Mouse (Mus musculus): ENCODE measurements around the gene Aaed1. TPM values are rescaled to one million over a fixed set of nuclear protein-coding genes. Genes with fewer than 3 reads are reported as not detected.

Aaed1 gene
- polyA plus RNA-seq, 1 experiment from 2014 or later, result 19.2 TPM

Other genes starting within 250 kb of the Aaed1 start
- 0.51 TPM in 1 of 2 replicates, not detected in the other for gene Hsd17b3, start 223.5 kb downstream of the Aaed1 start, polyA plus RNA-seq (2016; fragmentation: Nextera tagmentation; extraction: Ambion mirVana)
- gene Slc35d2, start 183.3 kb downstream of the Aaed1 start, polyA plus RNA-seq (2016; fragmentation: Nextera tagmentation; extraction: Ambion mirVana), result 1.7 and 4.0 TPM in 2 replicates
- 20.7 and 22.6 TPM in 2 replicates for gene Zfp367, start 159.5 kb downstream of the Aaed1 start, polyA plus RNA-seq (2016; fragmentation: Nextera tagmentation; extraction: Ambion mirVana)
- 26.8 and 28.4 TPM in 2 replicates for gene Habp4, start 150.9 kb downstream of the Aaed1 start, polyA plus RNA-seq (2016; fragmentation: Nextera tagmentation; extraction: Ambion mirVana)
- gene Cdc14b, start 37.4 kb downstream of the Aaed1 start, polyA plus RNA-seq (2016; fragmentation: Nextera tagmentation; extraction: Ambion mirVana), result 6.7 and 9.1 TPM in 2 replicates
- 103 and 116 TPM in 2 replicates for gene Ctsl, start 58.2 kb upstream of the Aaed1 start, polyA plus RNA-seq (2016; fragmentation: Nextera tagmentation; extraction: Ambion mirVana)
- 12.6 and 12.8 TPM in 2 replicates for gene Cdk20, start 119.6 kb upstream of the Aaed1 start, polyA plus RNA-seq (2016; fragmentation: Nextera tagmentation; extraction: Ambion mirVana)
- not detected in 2 replicates for gene Fam240b, start 185.1 kb upstream of the Aaed1 start, polyA plus RNA-seq (2016; fragmentation: Nextera tagmentation; extraction: Ambion mirVana)